Mouse (Mus musculus) kidney, adult 2 months (tissue): ENCODE data around the gene Cdh13. TPM values are rescaled to one million over a fixed set of nuclear protein-coding genes. Genes with fewer than 3 reads are reported as not detected.
A peak's percentile ranks its signal among the peaks of the same experiment; 100 is the strongest.

Source experiments
- DNase-seq: peaks from one replicate; pipeline ENCODE4 v3.0.0; 2021
- H3K27ac ChIP-seq: fragments of 200-500 bp; 2 replicates; pipeline ENCODE4 v1.5.1; 2012; ENCODE audit warnings: low read depth, low read length, control low read depth, inconsistent platforms; ENCODE audit not compliant: insufficient read depth
- H3K27me3 ChIP-seq: fragments of 200-500 bp; replicated peaks from 2 replicates; pipeline ENCODE4 v1.6.1; 2012; ENCODE audit warnings: mild to moderate bottlenecking, moderate library complexity, low read length, inconsistent platforms; ENCODE audit not compliant: control insufficient read depth, insufficient read depth
- H3K36me3 ChIP-seq: fragments of 200-500 bp; 2 replicates; pipeline ENCODE4 v1.6.1; 2012; ENCODE audit warnings: mild to moderate bottlenecking, moderate library complexity, low read length, inconsistent platforms; ENCODE audit not compliant: control insufficient read depth, insufficient read depth
- H3K4me1 ChIP-seq: fragments of 200-500 bp; 2 replicates; pipeline ENCODE4 v1.6.1; 2011; ENCODE audit warnings: low read length; ENCODE audit not compliant: control insufficient read depth, insufficient read depth
- H3K4me3 ChIP-seq: fragments of 200-500 bp; 2 replicates; pipeline ENCODE4 v1.5.1; 2011; ENCODE audit warnings: mild to moderate bottlenecking, low read depth, low read length, control low read depth; ENCODE audit not compliant: insufficient read depth
- CTCF ChIP-seq: fragments of 200-500 bp; conservative IDR thresholded peaks from 2 replicates; pipeline ENCODE4 v1.5.1; 2011; ENCODE audit warnings: low read depth, mild to moderate bottlenecking, control low read depth, low read length, moderate library complexity, mixed read lengths; ENCODE audit not compliant: insufficient read depth, insufficient read length
- POLR2A ChIP-seq: fragments of 200-500 bp; IDR thresholded peaks from one replicate; pipeline ENCODE4 v1.6.1; 2011; ENCODE audit warnings: low read depth, low read length, control low read depth
- WGBS: fragments of 180-500 bp; shearing (Covaris S2); methylation state at CpG from one replicate; pipeline ENCODE4 v1.1.7; 2018; 5-methylcytosine and 5-hydroxymethylcytosine counted together
- polyA plus RNA-seq: library from polyadenylated mRNA; depleted of rRNA; stranded (reverse); fragments of >200 nt; gene quantifications from 2 replicates; pipeline ENCODE4 v1.2.3, GENCODE M21; 2012

Cdh13 gene
- polyA plus RNA-seq, 1 experiment, result 11.6 TPM

- no peaks in the 10 kb centered on the region for H3K36me3 ChIP-seq
- 21% methylated on average over 7 of the region's 7 CpGs for WGBS
- no peaks in the 10 kb centered on the region for H3K27me3 ChIP-seq
- H3K4me1 ChIP-seq, result no peaks in the 10 kb centered on the region
- TF ChIP-seq CTCF (no peak), POLR2A (no peak)
- no peak overlapping the region for H3K27ac ChIP-seq
- peak; percentile 51 for DNase-seq
- H3K4me3 ChIP-seq, result no peak overlapping the region
These were observed 12.7 kb upstream of the Cdh13 start for GRCm38 (mm10) chr8:118270751-118271402.

- no peak for DNase-seq
- 90% methylated on average over 1 of the region's 1 CpGs for WGBS
- no peaks in the 10 kb centered on the region for H3K4me1 ChIP-seq
- H3K27ac ChIP-seq, result no peak overlapping the region
- H3K4me3 ChIP-seq, result no peak overlapping the region
- no peaks in the 10 kb centered on the region for H3K36me3 ChIP-seq
- no peaks in the 10 kb centered on the region for H3K27me3 ChIP-seq
- TF ChIP-seq CTCF (no peak), POLR2A (no peak)
These were observed 11.0 kb upstream of the Cdh13 start for GRCm38 (mm10) chr8:118272493-118272892.

GRCm38 (mm10) chr8:118274243-118274642 is 9.3 kb upstream of the Cdh13 start:
- Histone ChIP-seq H3K27ac (no peak overlapping the region), H3K27me3 (no peaks in the 10 kb centered on the region), H3K36me3 (no peaks in the 10 kb centered on the region), H3K4me3 (no peak overlapping the region), H3K4me1 (no peaks in the 10 kb centered on the region)
- WGBS, result 55% methylated on average over 9 of the region's 9 CpGs
- no peak for DNase-seq
- TF ChIP-seq CTCF, result no peak

- no peaks in the 10 kb centered on the region for H3K36me3 ChIP-seq
- H3K27ac ChIP-seq, result no peak overlapping the region
- H3K4me1 ChIP-seq, result no peaks in the 10 kb centered on the region
- no peaks in the 10 kb centered on the region for H3K27me3 ChIP-seq
- peak; percentile 67 for DNase-seq
- TF ChIP-seq CTCF (peak; percentile 82), POLR2A (no peak)
- WGBS, result 6% methylated on average over 4 of the region's 4 CpGs
- no peak overlapping the region for H3K4me3 ChIP-seq
These were observed 8.8 kb upstream of the Cdh13 start for GRCm38 (mm10) chr8:118274688-118275087.

- H3K27me3 ChIP-seq, result no peaks in the 10 kb centered on the region
- TF ChIP-seq POLR2A, result no peak
- no peak for TF ChIP-seq CTCF
- H3K4me3 ChIP-seq, result peak overlapping the region; percentile 34
- H3K4me1 ChIP-seq, result no peaks in the 10 kb centered on the region
- DNase-seq, result no peak
- no peaks in the 10 kb centered on the region for H3K36me3 ChIP-seq
- no peak overlapping the region for H3K27ac ChIP-seq
- WGBS, result 4% methylated on average over 46 of the region's 46 CpGs
These were observed 838 bp downstream of the Cdh13 start for GRCm38 (mm10) chr8:118284112-118285029.

GRCm38 (mm10) chr8:118285596-118286281 is 2.2 kb downstream of the Cdh13 start:
- no peak for DNase-seq
- no peak for TF ChIP-seq POLR2A
- TF ChIP-seq CTCF, result no peak
- no peaks in the 10 kb centered on the region for H3K4me1 ChIP-seq
- H3K36me3 ChIP-seq, result no peaks in the 10 kb centered on the region
- H3K27me3 ChIP-seq, result no peaks in the 10 kb centered on the region
- no peak overlapping the region for H3K27ac ChIP-seq
- 44% methylated on average over 10 of the region's 10 CpGs for WGBS
- H3K4me3 ChIP-seq, result no peak overlapping the region
